Mouse (Mus musculus): Measurements from ENCODE around the gene Strn4. TPM values are rescaled to one million over a fixed set of nuclear protein-coding genes. Genes with fewer than 3 reads are reported as not detected.

Strn4 gene
- total and polyA plus RNA-seq, 3 experiments, result 55.5 to 94.2 (median 56.2) TPM

DNA sequence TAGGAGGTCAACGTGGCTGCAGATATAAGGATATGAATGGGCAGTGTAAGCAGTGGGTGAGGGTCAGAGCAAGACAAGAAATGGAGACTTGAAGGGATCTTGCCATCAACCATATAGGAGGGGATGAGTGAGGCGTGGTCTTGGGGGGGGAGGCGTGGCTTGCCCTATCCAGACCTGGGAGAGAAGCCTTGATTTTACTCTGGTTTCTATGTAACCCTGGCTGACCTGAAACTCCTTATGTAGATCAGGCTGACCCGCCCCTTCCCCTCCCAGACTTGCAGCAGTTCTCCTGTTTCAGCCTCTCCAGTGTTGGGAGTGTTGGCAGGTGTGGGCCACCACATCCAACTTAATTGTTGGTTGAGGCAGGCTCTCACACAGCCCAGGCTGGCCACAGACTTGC, 68.6 kb downstream of the Strn4 start:
- H3K9ac ChIP-seq (ENCODE audit: low read depth, low read length), result no peak overlapping the region
- no peaks in the 10 kb centered on the region for H3K36me3 ChIP-seq (ENCODE audit: control insufficient read depth, insufficient read depth, low read length)
- WGBS, result 88% methylated on average over 4 of the region's 4 CpGs
- no peak overlapping the region for H3K4me3 ChIP-seq
- no peaks in the 10 kb centered on the region for H3K27me3 ChIP-seq (ENCODE audit: control insufficient read depth, insufficient read depth, low read length)
- H3K27ac ChIP-seq, result no peak overlapping the region
- H3K4me1 ChIP-seq (ENCODE audit: control insufficient read depth, insufficient read depth, low read length), result peaks cover 3% of the 10 kb centered on the region
- DNase-seq, result no peak
- no peak for TF ChIP-seq POLR2A (IDR thresholded peaks at IDR 0.05; ENCODE audit: insufficient read depth, low read depth, low read length)
- no peak for TF ChIP-seq EP300 (IDR thresholded peaks at IDR 0.05; ENCODE audit: insufficient read depth, low read depth, low read length)
- no peak for TF ChIP-seq CTCF (IDR thresholded peaks at IDR 0.05)
- intact Hi-C loops (cut with DNase I), result no loop called here
- H3K79me2 ChIP-seq (replicated peaks; ENCODE audit: control insufficient read depth, insufficient read depth, low read length), result no peaks in the 10 kb centered on the region

DNA sequence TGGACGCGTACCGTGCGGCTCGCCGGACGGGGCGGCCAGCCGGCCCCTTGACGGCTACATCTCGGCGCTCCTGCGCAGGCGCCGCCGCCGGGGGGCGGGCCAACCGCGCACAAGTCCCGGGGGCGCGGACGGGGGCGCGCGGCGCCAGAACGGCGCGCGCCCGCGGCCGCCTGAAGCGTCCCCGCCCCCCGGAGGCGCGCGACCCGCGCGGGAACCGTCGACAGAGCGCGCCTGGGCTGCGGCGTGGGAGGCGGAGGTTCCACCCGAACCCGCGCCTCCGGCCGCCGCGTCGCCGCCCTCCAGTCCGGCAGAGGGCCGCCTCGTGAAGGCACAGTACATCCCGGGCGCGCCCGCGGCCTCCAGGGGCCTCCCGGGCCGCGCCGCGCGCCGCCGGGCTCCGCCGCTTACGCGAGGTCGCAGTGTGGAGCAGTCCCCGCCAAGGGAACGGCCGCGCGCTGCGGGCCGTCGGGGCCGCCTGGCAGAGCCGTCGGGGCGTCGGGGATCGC, 69.6 kb downstream of the Strn4 start:
- Histone ChIP-seq H3K27me3 (ENCODE audit: control insufficient read depth, insufficient read depth, low read length) (no peaks in the 10 kb centered on the region), H3K27ac (no peak overlapping the region), H3K9ac (ENCODE audit: low read depth, low read length) (0 out of 2 replicates have a peak overlapping the region, but pooled peaks have one; percentile 28), H3K36me3 (ENCODE audit: control insufficient read depth, insufficient read depth, low read length) (no peaks in the 10 kb centered on the region), H3K79me2 (replicated peaks; ENCODE audit: control insufficient read depth, insufficient read depth, low read length) (no peaks in the 10 kb centered on the region), H3K4me3 (no peak overlapping the region), H3K4me1 (ENCODE audit: control insufficient read depth, insufficient read depth, low read length) (peaks cover 3% of the 10 kb centered on the region)
- intact Hi-C loops (cut with DNase I), result no loop called here
- no peak for DNase-seq
- 61% methylated on average over 95 of the region's 95 CpGs for WGBS
- TF ChIP-seq POLR2A (IDR thresholded peaks at IDR 0.05; ENCODE audit: insufficient read depth, low read depth, low read length) (no peak), EP300 (IDR thresholded peaks at IDR 0.05; ENCODE audit: insufficient read depth, low read depth, low read length) (no peak), CTCF (IDR thresholded peaks at IDR 0.05) (no peak)

DNA sequence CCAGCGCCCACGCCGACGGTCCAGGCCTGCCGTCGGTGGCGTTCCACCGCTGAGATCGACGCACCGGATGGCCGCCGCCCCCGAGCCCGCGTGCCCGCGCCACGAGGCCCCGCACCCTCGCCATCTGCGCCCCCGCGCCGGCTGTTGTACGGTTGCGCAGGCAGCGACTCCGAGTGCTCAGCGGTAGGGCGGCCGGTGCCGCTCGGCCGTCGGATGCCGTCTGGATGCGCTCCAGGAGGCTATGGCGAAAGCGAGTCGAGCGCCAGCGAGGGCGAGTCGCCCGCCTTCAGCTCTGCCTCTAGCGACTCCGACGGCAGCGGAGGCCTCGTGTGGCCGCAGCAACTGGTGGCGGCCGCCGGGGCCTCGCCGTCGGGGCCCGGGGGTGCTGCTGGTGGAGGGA, 70.2 kb downstream of the Strn4 start:
- Histone ChIP-seq H3K79me2 (replicated peaks; ENCODE audit: control insufficient read depth, insufficient read depth, low read length) (no peaks in the 10 kb centered on the region), H3K9ac (ENCODE audit: low read depth, low read length) (no peak overlapping the region), H3K4me3 (no peak overlapping the region), H3K36me3 (ENCODE audit: control insufficient read depth, insufficient read depth, low read length) (no peaks in the 10 kb centered on the region), H3K27me3 (ENCODE audit: control insufficient read depth, insufficient read depth, low read length) (no peaks in the 10 kb centered on the region), H3K27ac (no peak overlapping the region), H3K4me1 (ENCODE audit: control insufficient read depth, insufficient read depth, low read length) (no peaks in the 10 kb centered on the region)
- intact Hi-C loops (cut with DNase I), result no loop called here
- WGBS, result 70% methylated on average over 59 of the region's 59 CpGs
- TF ChIP-seq CTCF (IDR thresholded peaks at IDR 0.05), result no peak
- TF ChIP-seq EP300 (IDR thresholded peaks at IDR 0.05; ENCODE audit: insufficient read depth, low read depth, low read length), result no peak
- no peak for TF ChIP-seq POLR2A (IDR thresholded peaks at IDR 0.05; ENCODE audit: insufficient read depth, low read depth, low read length)
- no peak for DNase-seq

Other genes with a start within 250 kb of the Strn4 start
- 10 to 100 TPM; 32.5 to 33.8 TPM for gene Arhgap35, start 200.9 kb upstream of the Strn4 start, total RNA-seq (2021)
- 15.6 and 22.9 TPM in 2 replicates for gene Arhgap35, start 200.9 kb upstream of the Strn4 start, polyA plus RNA-seq (2012; rRNA removed)
- not detected for gene Ceacam15, start 140.2 kb upstream of the Strn4 start, total RNA-seq (2021)
- gene Ceacam15, start 140.2 kb upstream of the Strn4 start, polyA plus RNA-seq (2012; rRNA removed), result 0.14 TPM in 1 of 2 replicates, not detected in the other
- gene Ceacam9, start 94.0 kb upstream of the Strn4 start, total RNA-seq (2021), result not detected
- gene Ceacam9, start 94.0 kb upstream of the Strn4 start, polyA plus RNA-seq (2012; rRNA removed), result not detected in 2 replicates
- gene Ap2s1, start 77.5 kb upstream of the Strn4 start, total RNA-seq (2021), result 10 to 100 TPM; 69.7 to 75.3 TPM
- gene Ap2s1, start 77.5 kb upstream of the Strn4 start, polyA plus RNA-seq (2012; rRNA removed), result 122 and 123 TPM in 2 replicates
- gene Slc1a5, start 34.5 kb upstream of the Strn4 start, total RNA-seq (2021), result 10 to 100 TPM; 20.9 to 26.1 TPM
- 35.6 and 57.0 TPM in 2 replicates for gene Slc1a5, start 34.5 kb upstream of the Strn4 start, polyA plus RNA-seq (2012; rRNA removed)
- 10 to 100 TPM; 49.5 to 52.8 TPM for gene Fkrp, start 843 bp downstream of the Strn4 start, total RNA-seq (2021)
- gene Fkrp, start 843 bp downstream of the Strn4 start, polyA plus RNA-seq (2012; rRNA removed), result 40.3 and 51.3 TPM in 2 replicates
- gene Prkd2, start 27.0 kb downstream of the Strn4 start, total RNA-seq (2021), result 10 to 100 TPM; 15.3 to 19.9 TPM
- 24.5 and 26.2 TPM in 2 replicates for gene Prkd2, start 27.0 kb downstream of the Strn4 start, polyA plus RNA-seq (2012; rRNA removed)
- gene Dact3, start 59.4 kb downstream of the Strn4 start, total RNA-seq (2021), result 10 to 100 TPM in 1 of 2 experiments, 1 to 10 TPM in 1; 8.6 to 12.1 TPM
- gene Dact3, start 59.4 kb downstream of the Strn4 start, polyA plus RNA-seq (2012; rRNA removed), result 19.6 and 20.0 TPM in 2 replicates
- gene Gng8, start 75.9 kb downstream of the Strn4 start, total RNA-seq (2021), result 1 to 10 TPM in 1 of 2 experiments, under 1 TPM in 1; 0.47 to 1.6 TPM
- gene Gng8, start 75.9 kb downstream of the Strn4 start, polyA plus RNA-seq (2012; rRNA removed), result 7.4 and 13.1 TPM in 2 replicates
- gene Ptgir, start 90.6 kb downstream of the Strn4 start, total RNA-seq (2021), result 1 to 10 TPM; 1.9 to 2.9 TPM
- 5.2 and 7.4 TPM in 2 replicates for gene Ptgir, start 90.6 kb downstream of the Strn4 start, polyA plus RNA-seq (2012; rRNA removed)
- gene Calm3, start 108.2 kb downstream of the Strn4 start, total RNA-seq (2021), result 100 to 1,000 TPM; 168 to 175 TPM
- 163 and 206 TPM in 2 replicates for gene Calm3, start 108.2 kb downstream of the Strn4 start, polyA plus RNA-seq (2012; rRNA removed)
- gene Pnmal2, start 128.8 kb downstream of the Strn4 start, total RNA-seq (2021), result 1 to 10 TPM; 3.8 to 4.1 TPM
- 3.5 and 4.4 TPM in 2 replicates for gene Pnmal2, start 128.8 kb downstream of the Strn4 start, polyA plus RNA-seq (2012; rRNA removed)
- gene Pnmal1, start 143.8 kb downstream of the Strn4 start, total RNA-seq (2021), result under 1 TPM in 1 of 2 experiments, not detected in 1; 0.11 TPM
- 0.06 TPM in 2 replicates for gene Pnmal1, start 143.8 kb downstream of the Strn4 start, polyA plus RNA-seq (2012; rRNA removed)
- not detected for gene Gm42372, start 167.2 kb downstream of the Strn4 start, total RNA-seq (2021)
- 0.03 TPM in 1 of 2 replicates, not detected in the other for gene Gm42372, start 167.2 kb downstream of the Strn4 start, polyA plus RNA-seq (2012; rRNA removed)
- gene Ccdc8, start 176.8 kb downstream of the Strn4 start, total RNA-seq (2021), result 1 to 10 TPM; 4.0 to 4.4 TPM
- 2.7 and 4.2 TPM in 2 replicates for gene Ccdc8, start 176.8 kb downstream of the Strn4 start, polyA plus RNA-seq (2012; rRNA removed)
- 100 to 1,000 TPM in 1 of 2 experiments, 10 to 100 TPM in 1; 89.0 to 104 TPM for gene Ppp5c, start 212.0 kb downstream of the Strn4 start, total RNA-seq (2021)
- 157 and 163 TPM in 2 replicates for gene Ppp5c, start 212.0 kb downstream of the Strn4 start, polyA plus RNA-seq (2012; rRNA removed)
- gene Hif3a, start 246.5 kb downstream of the Strn4 start, total RNA-seq (2021), result 1 to 10 TPM; 1.9 to 3.0 TPM
- 1.6 and 2.5 TPM in 2 replicates for gene Hif3a, start 246.5 kb downstream of the Strn4 start, polyA plus RNA-seq (2012; rRNA removed)

All from heart, adult 2 months (tissue).